Mouse (Mus musculus) thymus, postnatal 25 days (tissue): ENCODE results near the gene Haus7.
"Not testable (repeated sequence)": the region's sequence is repeated elsewhere in the genome, so short reads cannot be mapped to it uniquely, and the experiment has no call there.

Experiments
- DNase-seq: peaks from one replicate; pipeline ENCODE4 v3.0.0; 2022

Gene Haus7

GRCm38 (mm10) chrX:73465483-73466186 is 6.8 kb upstream of the Haus7 start:
- no peak for DNase-seq

- DNase-seq = no peak
Measured at GRCm38 (mm10) chrX:73460792-73461191, 1.9 kb upstream of the Haus7 start.

GRCm38 (mm10) chrX:73451949-73452348 is 6.9 kb downstream of the Haus7 start:
- DNase-seq = peak; percentile 67

GRCm38 (mm10) chrX:73441428-73441827 is 17.4 kb downstream of the Haus7 start:
- DNase-seq = no peak

- no peak for DNase-seq
Measured at GRCm38 (mm10) chrX:73435252-73435651, 23.6 kb downstream of the Haus7 start, which contains the start of gene Trex2. Trex2 (minus strand) TSS chrX:73435344.

GRCm38 (mm10) chrX:73432850-73433249 is 26.0 kb downstream of the Haus7 start:
- DNase-seq = no peak

GRCm38 (mm10) chrX:73430036-73430435 is 28.8 kb downstream of the Haus7 start:
- no peak for DNase-seq

GRCm38 (mm10) chrX:73412767-73413166 is 46.1 kb downstream of the Haus7 start:
- DNase-seq = no peak

GRCm38 (mm10) chrX:73410880-73411517 is 47.8 kb downstream of the Haus7 start, which contains the start of gene Zfp92:
Zfp92 (plus strand) TSS chrX:73411096.
- peak; percentile 34 for DNase-seq

GRCm38 (mm10) chrX:73401616-73402015 is 57.2 kb downstream of the Haus7 start:
- DNase-seq = no peak

GRCm38 (mm10) chrX:73400951-73401350 is 57.9 kb downstream of the Haus7 start:
- no peak for DNase-seq

- not testable (repeated sequence) for DNase-seq
Measured at GRCm38 (mm10) chrX:73398636-73399035, 60.2 kb downstream of the Haus7 start, which contains the start of gene Gm18336. Gm18336 (minus strand) TSS chrX:73398736.

- DNase-seq = no peak
Measured at GRCm38 (mm10) chrX:73396446-73396845, 62.4 kb downstream of the Haus7 start.

- no peak for DNase-seq
Measured at GRCm38 (mm10) chrX:73391481-73391880, 67.4 kb downstream of the Haus7 start.
